Mouse (Mus musculus) ES-E14 (cell line): ENCODE data around the gene Ptpn1. TPM values are rescaled to one million over a fixed set of nuclear protein-coding genes. Genes with fewer than 3 reads are reported as not detected.

Source experiments
- DNase-seq: peaks from one replicate; pipeline ENCODE4 v3.0.0-alpha.2; 2013; ENCODE audit warnings: low read depth, low spot score
- H3K27ac ChIP-seq: 2 replicates; pipeline ENCODE4 v1.5.1; 2012; ENCODE audit warnings: low read depth, mild to moderate bottlenecking, low read length, moderate library complexity, mixed read lengths; ENCODE audit not compliant: poor library complexity, insufficient read depth, severe bottlenecking
- H3K36me3 ChIP-seq: 2 replicates; pipeline ENCODE4 v1.6.1; 2012; ENCODE audit warnings: mild to moderate bottlenecking, low read length, moderate library complexity, mixed read lengths; ENCODE audit not compliant: control insufficient read depth, poor library complexity, insufficient read depth, severe bottlenecking
- H3K4me1 ChIP-seq, 2 experiments: fragments of 150-350 bp in 1 of 2; sonication (generic) in 1 of 2; 2 replicates each; pipeline ENCODE4 v1.6.1; 2012; ENCODE audit warnings: low read length in 2 of 2, mild to moderate bottlenecking in 1 of 2, mixed read lengths in 1 of 2; ENCODE audit not compliant: control insufficient read depth in 2 of 2, insufficient read depth in 2 of 2, poor library complexity in 1 of 2
- H3K4me3 ChIP-seq, 2 experiments: fragments of 150-350 bp in 1 of 2; sonication (generic) in 1 of 2; 2 replicates each; pipeline ENCODE4 v1.5.1; 2012; ENCODE audit warnings: low read length in 2 of 2, low read depth in 1 of 2, mild to moderate bottlenecking in 1 of 2, mixed read lengths in 1 of 2; ENCODE audit not compliant: insufficient read depth in 1 of 2, poor library complexity in 1 of 2, severe bottlenecking in 1 of 2
- H3K9ac ChIP-seq: 2 replicates; pipeline ENCODE4 v1.6.1; 2012; ENCODE audit warnings: low read depth, mild to moderate bottlenecking, low read length, mixed read lengths; ENCODE audit not compliant: poor library complexity, insufficient read depth, severe bottlenecking
- H3K9me3 ChIP-seq: fragments of 150-350 bp; sonication (generic); 2 replicates; pipeline ENCODE4 v1.6.1; 2012; ENCODE audit warnings: low read depth, mild to moderate bottlenecking, low read length; ENCODE audit not compliant: control insufficient read depth, insufficient read depth
- CHD2 ChIP-seq: IDR thresholded peaks from 2 replicates; pipeline ENCODE4 v1.6.1; 2014; ENCODE audit warnings: mild to moderate bottlenecking, low read depth, low read length, inconsistent platforms
- HCFC1 ChIP-seq: IDR thresholded peaks from 2 replicates; pipeline ENCODE4 v1.6.1; 2012; ENCODE audit warnings: low read length, inconsistent platforms, borderline replicate concordance; ENCODE audit not compliant: insufficient read depth
- MAFK ChIP-seq: IDR thresholded peaks from 2 replicates; pipeline ENCODE4 v1.6.1; 2014; ENCODE audit warnings: mild to moderate bottlenecking, low read depth, low read length, inconsistent platforms; ENCODE audit not compliant: insufficient read depth
- ZC3H11A ChIP-seq: IDR thresholded peaks from 2 replicates; pipeline ENCODE4 v1.6.1; 2012; ENCODE audit warnings: low read depth, mild to moderate bottlenecking, inconsistent platforms, low read length, borderline replicate concordance
- ZNF384 ChIP-seq: IDR thresholded peaks from 2 replicates; pipeline ENCODE4 v1.6.1; 2012; ENCODE audit warnings: low read depth, low read length, inconsistent platforms
- in situ Hi-C, 2 experiments: fragments of 600-800 bp; cut with MboI; formaldehyde crosslinking; loops; one replicate each; pipeline ENCODE4 v1.15.1; 2025; ENCODE audit warnings: low sequenced_read_pairs in 2 of 2, inconsistent platforms in 1 of 2; ENCODE audit not compliant: unreplicated experiment in 2 of 2
- total RNA-seq: library from RNA; depleted of rRNA; stranded (reverse); fragments of 300-350 nt; gene quantifications from 2 replicates; pipeline ENCODE4 v1.2.3, GENCODE M21; 2012

The Ptpn1 gene
- total RNA-seq, 1 experiment = 39.9 TPM

DNA sequence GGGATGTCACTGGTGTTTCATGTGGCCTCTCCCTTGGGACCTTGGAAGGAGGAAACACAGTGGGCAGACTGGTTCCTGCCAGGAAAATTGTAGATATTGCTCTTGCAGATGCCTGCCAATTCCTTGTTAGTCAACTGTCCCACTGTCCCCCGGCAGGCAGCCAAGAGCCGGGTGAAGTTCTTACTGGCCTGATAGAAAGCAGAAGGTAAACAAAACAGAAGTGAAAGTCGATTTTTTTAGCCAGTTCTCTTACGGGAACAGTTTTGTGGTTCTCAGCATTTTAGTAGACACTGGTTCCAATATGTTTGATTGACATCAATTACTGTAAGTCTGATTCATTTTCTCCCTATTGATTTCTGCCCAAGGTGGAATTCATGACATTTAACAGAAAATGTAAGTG is 27.0 kb downstream of the Ptpn1 start:
- Histone ChIP-seq H3K4me3 (no peak overlapping the region), H3K27ac (no peak overlapping the region), H3K4me1 (peaks cover 0 to 6% of the 10 kb centered on the region in 2 experiments; a peak in 2 of 4 replicates), H3K9ac (no peak overlapping the region), H3K36me3 (peaks cover 5% of the 10 kb centered on the region; the same call in 1 of the 2 replicates), H3K9me3 (no peaks in the 10 kb centered on the region)
- no peak for TF ChIP-seq CHD2
- TF ChIP-seq ZC3H11A = no peak
- no peak for TF ChIP-seq ZNF384
- TF ChIP-seq HCFC1 = no peak
- TF ChIP-seq MAFK = no peak
- no peak for DNase-seq
- in situ Hi-C loops = no loop called here

DNA sequence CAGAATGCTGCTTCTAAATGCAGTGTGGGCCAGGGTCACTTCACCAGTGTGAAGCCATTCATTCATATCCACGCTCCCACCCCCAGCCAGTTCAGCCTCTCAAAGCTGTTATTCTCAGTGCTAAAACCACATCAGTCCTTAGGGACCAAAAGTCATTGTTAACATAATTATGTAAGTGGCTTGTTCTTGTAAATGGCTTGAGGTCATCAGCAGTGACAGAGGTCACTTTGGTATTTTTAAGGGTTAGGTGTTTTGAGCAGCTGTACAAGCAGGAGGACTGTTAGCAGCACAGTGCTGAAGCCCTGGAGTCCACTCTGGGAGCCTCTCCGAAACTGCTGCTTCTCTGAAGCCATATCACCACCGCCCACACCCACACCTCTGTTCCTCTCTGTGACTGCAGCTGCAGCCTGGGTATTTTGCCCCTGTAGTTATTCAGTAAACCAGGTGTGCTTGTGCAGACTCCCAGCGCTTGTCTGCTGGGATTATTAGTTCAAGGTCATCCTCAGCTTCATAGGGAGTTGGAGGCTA is 27.6 kb downstream of the Ptpn1 start:
- Histone ChIP-seq H3K9me3 (no peaks in the 10 kb centered on the region), H3K9ac (no peak overlapping the region), H3K4me1 (peaks cover 0 to 6% of the 10 kb centered on the region in 2 experiments; a peak in 2 of 4 replicates), H3K36me3 (peaks cover 5% of the 10 kb centered on the region; the same call in 1 of the 2 replicates), H3K27ac (no peak overlapping the region), H3K4me3 (no peak overlapping the region)
- TF ChIP-seq ZNF384 = no peak
- TF ChIP-seq MAFK = no peak
- TF ChIP-seq CHD2 = no peak
- no peak for TF ChIP-seq ZC3H11A
- TF ChIP-seq HCFC1 = no peak
- no peak for DNase-seq
- in situ Hi-C loops = no loop called here

DNA sequence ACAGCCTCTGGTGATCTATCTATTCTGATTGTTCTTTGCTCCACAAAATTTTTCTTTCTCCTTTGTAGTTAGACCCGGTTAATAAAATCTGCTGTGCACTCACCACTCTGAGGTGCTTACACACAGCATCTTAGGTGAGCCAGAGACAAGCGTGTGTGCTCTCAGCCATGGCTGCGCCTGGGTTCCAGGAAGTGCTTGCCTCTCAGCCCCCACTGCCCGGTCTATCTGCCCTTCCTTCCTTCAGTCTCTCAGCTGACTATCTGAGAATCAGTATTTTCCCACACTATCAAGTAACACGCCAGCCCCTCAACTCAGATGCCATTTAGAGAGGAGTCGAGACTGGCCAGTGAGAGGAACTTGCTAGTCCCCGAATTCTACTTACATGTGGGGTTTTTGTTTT is 28.1 kb downstream of the Ptpn1 start:
- Histone ChIP-seq H3K9me3 (no peaks in the 10 kb centered on the region), H3K27ac (no peak overlapping the region), H3K9ac (no peak overlapping the region), H3K4me1 (peaks cover 0 to 6% of the 10 kb centered on the region in 2 experiments; a peak in 2 of 4 replicates), H3K4me3 (no peak overlapping the region), H3K36me3 (peaks cover 9% of the 10 kb centered on the region; the same call in 1 of the 2 replicates)
- no peak for DNase-seq
- in situ Hi-C loops = no loop called here
- TF ChIP-seq MAFK (no peak), CHD2 (no peak), ZC3H11A (no peak), ZNF384 (no peak), HCFC1 (no peak)

DNA sequence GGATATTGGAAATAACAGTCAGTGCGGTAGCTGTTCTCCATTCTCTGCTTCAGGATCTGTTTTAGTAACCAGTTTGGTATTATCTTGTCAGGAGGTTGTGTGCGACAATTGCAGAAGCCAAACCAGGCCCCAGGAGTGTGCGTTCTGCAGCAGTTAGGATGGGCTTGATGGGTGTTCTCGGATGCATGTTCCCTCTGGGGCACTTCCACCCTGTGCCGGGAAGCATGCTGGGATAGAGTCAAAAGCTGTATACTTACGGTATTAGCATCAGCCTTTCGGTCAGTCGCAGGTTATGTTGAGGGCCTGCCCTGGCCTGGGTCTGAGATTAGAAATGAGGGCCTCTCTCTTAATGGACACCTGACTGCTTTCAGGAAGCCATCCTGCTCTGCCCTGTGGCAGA is 28.7 kb downstream of the Ptpn1 start:
- in situ Hi-C loops = no loop called here
- no peak overlapping the region for H3K4me3 ChIP-seq
- H3K27ac ChIP-seq = peak overlapping the region; percentile 34; the same call in 1 of the 2 replicates
- no peak overlapping the region for H3K9ac ChIP-seq
- TF ChIP-seq HCFC1 (no peak), ZC3H11A (no peak), CHD2 (no peak), MAFK (no peak), ZNF384 (no peak)
- DNase-seq = no peak
- peaks cover 9% of the 10 kb centered on the region; the same call in 1 of the 2 replicates for H3K36me3 ChIP-seq
- H3K9me3 ChIP-seq = no peaks in the 10 kb centered on the region
- peaks cover 0 to 6% of the 10 kb centered on the region in 2 experiments; a peak in 2 of 4 replicates for H3K4me1 ChIP-seq

DNA sequence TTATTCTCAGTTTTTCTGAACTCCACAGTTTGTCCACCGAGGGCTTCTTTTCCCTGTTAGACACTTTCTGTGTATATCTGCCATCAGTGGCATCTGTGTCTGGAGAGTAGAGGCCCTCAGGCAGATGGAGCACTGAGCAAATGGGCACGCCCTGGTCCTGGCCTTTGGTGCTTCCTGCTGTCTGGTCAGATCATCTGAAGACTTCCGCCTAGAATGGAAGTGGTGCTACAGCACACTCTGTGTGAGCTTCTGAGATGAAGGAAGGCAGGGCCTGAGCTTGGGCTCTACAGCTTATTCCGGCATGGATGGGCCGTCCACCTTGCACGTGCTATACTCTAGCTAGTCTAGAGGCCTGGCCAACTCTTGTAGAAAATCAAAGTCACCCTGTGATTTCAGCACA is 30.5 kb downstream of the Ptpn1 start:
- no peak overlapping the region for H3K27ac ChIP-seq
- TF ChIP-seq CHD2 (no peak), HCFC1 (no peak), ZC3H11A (no peak), ZNF384 (no peak), MAFK (no peak)
- H3K36me3 ChIP-seq = peaks cover 12% of the 10 kb centered on the region; the same call in 1 of the 2 replicates
- no peak overlapping the region for H3K4me3 ChIP-seq
- H3K9me3 ChIP-seq = no peaks in the 10 kb centered on the region
- H3K9ac ChIP-seq = no peak overlapping the region
- H3K4me1 ChIP-seq = peaks cover 0 to 6% of the 10 kb centered on the region in 2 experiments; a peak in 2 of 4 replicates
- DNase-seq = no peak
- in situ Hi-C loops = no loop called here
